Mouse (Mus musculus) forebrain, embryonic 13.5 days (tissue): ENCODE data around the gene Mvb12b. TPM values are rescaled to one million over a fixed set of nuclear protein-coding genes. Genes with fewer than 3 reads are reported as not detected.

Source experiments
- ATAC-seq: fragments of 200-750 bp; cut with Nextera tagmentation; 2 replicates; pipeline ENCODE4 v1.8.0; 2017
- H3K27ac ChIP-seq: fragments of 300-500 bp; sonication (generic); 2 replicates; pipeline ENCODE4 v1.5.1; 2015; ENCODE audit warnings: inconsistent platforms, mild to moderate bottlenecking, moderate library complexity
- H3K27me3 ChIP-seq: fragments of 300-500 bp; sonication (generic); 2 replicates; pipeline ENCODE4 v1.6.1; 2015; ENCODE audit warnings: mild to moderate bottlenecking, inconsistent platforms
- H3K36me3 ChIP-seq: fragments of 300-500 bp; sonication (generic); 2 replicates; pipeline ENCODE4 v1.6.1; 2015; ENCODE audit warnings: mild to moderate bottlenecking, inconsistent platforms; ENCODE audit not compliant: poor library complexity, severe bottlenecking
- H3K4me1 ChIP-seq: fragments of 300-500 bp; sonication (generic); 2 replicates; pipeline ENCODE4 v1.6.1; 2015; ENCODE audit warnings: inconsistent platforms
- H3K4me2 ChIP-seq: fragments of 300-500 bp; sonication (generic); 2 replicates; pipeline ENCODE4 v1.6.1; 2015; ENCODE audit warnings: inconsistent platforms, mild to moderate bottlenecking, moderate library complexity
- H3K4me3 ChIP-seq: fragments of 300-500 bp; sonication (generic); 2 replicates; pipeline ENCODE4 v1.5.1; 2015; ENCODE audit warnings: mild to moderate bottlenecking, inconsistent platforms
- H3K9ac ChIP-seq: fragments of 300-500 bp; sonication (generic); 2 replicates; pipeline ENCODE4 v1.6.1; 2015; ENCODE audit warnings: mild to moderate bottlenecking, inconsistent platforms
- H3K9me3 ChIP-seq: fragments of 300-500 bp; sonication (generic); replicated peaks from 2 replicates; pipeline ENCODE4 v1.6.1; 2016; ENCODE audit warnings: inconsistent platforms
- WGBS: fragments of 180-500 bp; shearing (Covaris S2); methylation state at CpG from one replicate; pipeline ENCODE4 v1.1.7; 2015; 5-methylcytosine and 5-hydroxymethylcytosine counted together
- polyA plus RNA-seq: library from polyadenylated mRNA; unstranded; fragments of >200 nt; fragmentation: Nextera tagmentation; extraction: Ambion mirVana; gene quantifications from 2 replicates; pipeline ENCODE4 v1.2.1, GENCODE M21; 2015

The Mvb12b gene
- polyA plus RNA-seq, 1 experiment from 2014 or later, result 63.9 TPM

- H3K27me3 ChIP-seq, result peaks cover 18% of the 10 kb centered on the region
- H3K9ac ChIP-seq, result no peak overlapping the region
- H3K4me3 ChIP-seq, result no peak overlapping the region
- no peak overlapping the region for H3K4me2 ChIP-seq
- H3K4me1 ChIP-seq, result peaks cover 31% of the 10 kb centered on the region
- H3K9me3 ChIP-seq, result no peaks in the 10 kb centered on the region
- 83% methylated on average over 12 of the region's 12 CpGs for WGBS
- peak overlapping the region; percentile 40; the same call in 1 of the 2 replicates for H3K27ac ChIP-seq
- peak; percentile 33; the same call in 1 of the 2 replicates for ATAC-seq
- peaks cover 33% of the 10 kb centered on the region for H3K36me3 ChIP-seq
Observed at GRCm38 (mm10) chr2:33803083-33803615, 84.6 kb downstream of the Mvb12b start.

- Histone ChIP-seq H3K4me1 (peaks cover 41% of the 10 kb centered on the region), H3K9ac (no peak overlapping the region), H3K9me3 (no peaks in the 10 kb centered on the region), H3K4me3 (no peak overlapping the region), H3K27me3 (peaks cover 17% of the 10 kb centered on the region; the same call in 1 of the 2 replicates), H3K4me2 (no peak overlapping the region), H3K36me3 (peaks cover 33% of the 10 kb centered on the region), H3K27ac (no peak overlapping the region)
- ATAC-seq, result no peak
- WGBS, result 41% methylated on average over 13 of the region's 13 CpGs
Observed at GRCm38 (mm10) chr2:33801760-33802159, 86.0 kb downstream of the Mvb12b start.

GRCm38 (mm10) chr2:33801336-33801735 lies 86.4 kb downstream of the Mvb12b start:
- Histone ChIP-seq H3K27me3 (peaks cover 16% of the 10 kb centered on the region; the same call in 1 of the 2 replicates), H3K4me2 (no peak overlapping the region), H3K9ac (no peak overlapping the region), H3K4me1 (peaks cover 45% of the 10 kb centered on the region), H3K27ac (no peak overlapping the region), H3K9me3 (no peaks in the 10 kb centered on the region), H3K4me3 (no peak overlapping the region), H3K36me3 (peaks cover 31% of the 10 kb centered on the region)
- 84% methylated on average over 8 of the region's 8 CpGs for WGBS
- ATAC-seq, result no peak

- Histone ChIP-seq H3K4me1 (peaks cover 47% of the 10 kb centered on the region), H3K27ac (no peak overlapping the region)
- ATAC-seq, result no peak
Observed at GRCm38 (mm10) chr2:33800221-33800620, 87.5 kb downstream of the Mvb12b start.

GRCm38 (mm10) chr2:33795716-33796472 lies 91.9 kb downstream of the Mvb12b start:
- Histone ChIP-seq H3K4me2 (no peak overlapping the region), H3K36me3 (peaks cover 24% of the 10 kb centered on the region), H3K4me1 (peaks cover 71% of the 10 kb centered on the region), H3K27ac (peak overlapping the region; percentile 83), H3K27me3 (peaks cover 22% of the 10 kb centered on the region), H3K9me3 (no peaks in the 10 kb centered on the region), H3K4me3 (no peak overlapping the region), H3K9ac (peak overlapping the region; percentile 43)
- WGBS, result 30% methylated on average over 15 of the region's 15 CpGs
- ATAC-seq, result peak; percentile 37; the same call in 1 of the 2 replicates

More at GRCm38 (mm10) chr2:33800221-33800620, 87.5 kb downstream of the Mvb12b start:
- Histone ChIP-seq H3K9me3 (no peaks in the 10 kb centered on the region), H3K27me3 (peaks cover 14% of the 10 kb centered on the region; the same call in 1 of the 2 replicates), H3K4me2 (no peak overlapping the region), H3K9ac (no peak overlapping the region), H3K4me3 (no peak overlapping the region), H3K36me3 (peaks cover 31% of the 10 kb centered on the region)
- 90% methylated on average over 6 of the region's 6 CpGs for WGBS

- no peak overlapping the region for H3K4me2 ChIP-seq
- peak overlapping the region; percentile 83 for H3K27ac ChIP-seq
- peaks cover 22% of the 10 kb centered on the region for H3K27me3 ChIP-seq
- WGBS, result 82% methylated on average over 7 of the region's 7 CpGs
- H3K9ac ChIP-seq, result peak overlapping the region; percentile 23
- no peaks in the 10 kb centered on the region for H3K9me3 ChIP-seq
- H3K36me3 ChIP-seq, result peaks cover 17% of the 10 kb centered on the region; the same call in 1 of the 2 replicates
- no peak overlapping the region for H3K4me3 ChIP-seq
- peaks cover 79% of the 10 kb centered on the region for H3K4me1 ChIP-seq
- 0 out of 2 replicates have a peak, but pooled peaks have one; percentile 25 for ATAC-seq
Observed at GRCm38 (mm10) chr2:33795001-33795580, 92.7 kb downstream of the Mvb12b start.

- Histone ChIP-seq H3K4me2 (no peak overlapping the region), H3K27ac (peak overlapping the region; percentile 83; the same call in 1 of the 2 replicates), H3K9me3 (no peaks in the 10 kb centered on the region), H3K4me3 (no peak overlapping the region), H3K27me3 (peaks cover 22% of the 10 kb centered on the region), H3K36me3 (peaks cover 16% of the 10 kb centered on the region; the same call in 1 of the 2 replicates), H3K9ac (peak overlapping the region; percentile 44; the same call in 1 of the 2 replicates), H3K4me1 (peaks cover 85% of the 10 kb centered on the region)
- ATAC-seq, result peak; percentile 36; the same call in 1 of the 2 replicates
- 78% methylated on average over 9 of the region's 9 CpGs for WGBS
Observed at GRCm38 (mm10) chr2:33794483-33794882, 93.3 kb downstream of the Mvb12b start.

GRCm38 (mm10) chr2:33790301-33790700 lies 97.4 kb downstream of the Mvb12b start:
- Histone ChIP-seq H3K9me3 (no peaks in the 10 kb centered on the region), H3K27me3 (peaks cover 25% of the 10 kb centered on the region), H3K27ac (peak overlapping the region; percentile 84), H3K9ac (no peak overlapping the region), H3K4me2 (no peak overlapping the region), H3K36me3 (peaks cover 10% of the 10 kb centered on the region; the same call in 1 of the 2 replicates), H3K4me3 (no peak overlapping the region), H3K4me1 (peaks cover 94% of the 10 kb centered on the region)
- no peak for ATAC-seq
- WGBS, result 28% methylated on average over 5 of the region's 5 CpGs

- Histone ChIP-seq H3K27me3 (peaks cover 23% of the 10 kb centered on the region), H3K27ac (peak overlapping the region; percentile 84), H3K36me3 (0 out of 2 replicates have a peak, but pooled peaks cover 10% of the 10 kb centered on the region), H3K4me2 (no peak overlapping the region), H3K4me1 (peaks cover 93% of the 10 kb centered on the region), H3K4me3 (no peak overlapping the region), H3K9me3 (no peaks in the 10 kb centered on the region), H3K9ac (0 out of 2 replicates have a peak overlapping the region, but pooled peaks have one; percentile 22)
- 16% methylated on average over 9 of the region's 9 CpGs for WGBS
- ATAC-seq, result no peak
Observed at GRCm38 (mm10) chr2:33789732-33790131, 98.0 kb downstream of the Mvb12b start.

- peak; percentile 69 for ATAC-seq
- Histone ChIP-seq H3K9ac (no peak overlapping the region), H3K4me3 (no peak overlapping the region), H3K4me1 (peaks cover 93% of the 10 kb centered on the region), H3K27ac (peak overlapping the region; percentile 84), H3K9me3 (no peaks in the 10 kb centered on the region), H3K27me3 (peaks cover 22% of the 10 kb centered on the region), H3K4me2 (no peak overlapping the region), H3K36me3 (0 out of 2 replicates have a peak, but pooled peaks cover 6% of the 10 kb centered on the region)
- whole genome bisulfite sequencing, result 7% methylated on average over 6 of the region's 6 CpGs
Observed at GRCm38 (mm10) chr2:33789279-33789678, 98.5 kb downstream of the Mvb12b start.

- Histone ChIP-seq H3K9ac (no peak overlapping the region), H3K27ac (peak overlapping the region; percentile 64), H3K36me3 (0 out of 2 replicates have a peak, but pooled peaks cover 2% of the 10 kb centered on the region), H3K4me2 (no peak overlapping the region), H3K9me3 (no peaks in the 10 kb centered on the region), H3K27me3 (peaks cover 18% of the 10 kb centered on the region), H3K4me3 (no peak overlapping the region), H3K4me1 (peaks cover 93% of the 10 kb centered on the region)
- ATAC-seq, result peak; percentile 55
- 33% methylated on average over 7 of the region's 7 CpGs for WGBS
Observed at GRCm38 (mm10) chr2:33788851-33789250, 98.9 kb downstream of the Mvb12b start.

GRCm38 (mm10) chr2:33788131-33788530 lies 99.6 kb downstream of the Mvb12b start:
- peaks cover 4% of the 10 kb centered on the region; the same call in 1 of the 2 replicates for H3K36me3 ChIP-seq
- H3K27me3 ChIP-seq, result peaks cover 12% of the 10 kb centered on the region
- H3K4me1 ChIP-seq, result peaks cover 93% of the 10 kb centered on the region
- no peaks in the 10 kb centered on the region for H3K9me3 ChIP-seq
- 11% methylated on average over 13 of the region's 13 CpGs for WGBS
- no peak for ATAC-seq
- H3K4me2 ChIP-seq, result peak overlapping the region; percentile 22; the same call in 1 of the 2 replicates
- peak overlapping the region; percentile 90 for H3K27ac ChIP-seq
- no peak overlapping the region for H3K4me3 ChIP-seq
- H3K9ac ChIP-seq, result no peak overlapping the region
